Mouse (Mus musculus) T-helper 17 cell (primary cell): Measurements from ENCODE around the gene Mis18bp1.
"Not testable (repeated sequence)": the region's sequence is repeated elsewhere in the genome, so short reads cannot be mapped to it uniquely, and the experiment has no call there.

Experiments used
- in situ Hi-C, 2 experiments: fragments of 300-600 bp; cut with MboI, MseI; formaldehyde crosslinking; loops; 1 replicate in 1 of 2; 2 replicates in 1 of 2; pipeline ENCODE4 v1.15.1; 2025; ENCODE audit warnings: high pct_unique_total_duplicates in 2 of 2

The Mis18bp1 gene

DNA sequence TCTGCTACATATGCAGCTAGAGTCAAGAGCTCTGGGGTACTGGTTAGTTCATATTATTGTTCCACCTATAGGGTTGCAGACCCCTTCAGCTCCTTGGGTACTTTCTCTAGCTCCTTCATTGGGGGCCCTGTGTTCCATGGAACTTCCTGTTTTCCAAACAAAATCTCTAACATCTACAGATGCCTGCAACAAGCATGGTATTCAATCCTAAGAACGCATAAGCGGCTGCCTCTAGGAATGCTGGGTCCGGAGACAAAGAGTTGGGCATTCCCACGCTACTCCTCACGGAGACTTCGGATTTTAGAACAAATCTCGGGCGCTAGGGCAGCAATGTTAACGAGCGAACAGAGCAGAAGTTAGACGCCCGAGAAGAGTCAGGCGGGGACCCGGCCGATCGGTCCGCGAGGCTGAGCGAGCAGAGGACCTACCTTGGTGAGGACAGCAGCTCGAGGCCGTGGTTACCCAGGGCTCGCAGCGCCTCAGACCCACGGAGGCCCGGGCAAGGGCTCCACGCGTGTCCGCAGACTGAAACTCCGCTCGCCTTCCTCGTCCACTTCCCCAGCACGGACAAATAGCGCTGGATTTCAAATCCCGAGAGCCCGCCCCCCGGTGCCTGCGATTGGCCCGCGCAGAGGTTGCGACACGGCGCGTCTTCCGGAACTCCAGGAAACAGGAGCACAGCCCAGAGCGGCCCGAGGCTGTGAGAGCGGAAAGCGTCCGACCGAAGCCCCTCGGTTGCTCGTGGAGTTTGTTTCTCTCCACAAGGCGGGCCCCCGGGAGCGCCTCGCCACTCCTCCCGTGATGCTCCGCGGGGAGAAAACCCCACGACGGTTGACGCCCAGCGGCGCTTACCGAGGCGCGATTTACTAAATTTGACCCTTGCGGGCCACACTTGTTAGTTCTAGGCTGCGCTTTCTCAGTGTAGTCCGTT is at the start of gene Mis18bp1:
Gene Mis18bp1 (minus strand): TSS at position 584 of the 931 bp plus-strand sequence.
- in situ Hi-C loops = no loop called here

DNA sequence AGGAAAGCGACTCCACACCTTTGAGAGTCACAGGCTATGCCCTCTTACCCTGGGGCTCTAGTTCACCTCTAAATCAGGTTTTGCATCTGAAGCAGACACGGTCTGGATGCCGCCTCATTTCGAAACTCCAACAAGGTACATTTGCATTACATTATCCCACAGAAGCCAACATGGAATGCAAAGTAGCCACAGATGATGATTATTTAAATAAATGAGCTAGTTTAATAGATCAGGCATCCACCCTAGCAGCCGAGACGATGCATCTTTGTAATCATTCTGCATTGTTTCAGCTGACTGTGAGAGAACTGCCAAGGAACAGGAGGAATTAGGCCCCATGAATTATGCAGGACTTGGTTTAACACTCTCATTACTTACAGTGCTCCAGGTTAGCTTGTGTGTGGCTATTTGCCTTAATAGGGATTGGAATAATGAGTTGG is 44.0 kb upstream of the Mis18bp1 start:
- in situ Hi-C loops = no loop called here

DNA sequence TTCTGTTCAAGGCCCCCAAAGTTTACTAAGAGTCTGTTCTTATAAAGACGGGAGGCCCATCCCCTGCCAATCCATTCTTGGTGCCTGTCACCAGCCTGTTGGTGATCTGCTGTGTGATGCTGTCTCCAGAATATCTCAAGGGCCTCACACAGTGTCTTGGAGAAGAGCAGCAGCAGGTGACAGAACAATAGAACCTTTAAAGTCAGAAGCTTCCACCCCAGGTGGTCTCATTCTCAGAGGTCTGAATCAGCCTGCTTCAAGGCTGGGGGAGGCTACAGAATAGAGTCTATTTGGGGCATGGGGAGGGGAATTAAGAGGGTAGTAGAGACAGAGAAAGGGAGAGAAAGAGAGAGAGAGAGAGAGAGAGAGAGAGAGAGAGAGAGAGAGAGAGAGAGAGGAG is 34.0 kb upstream of the Mis18bp1 start:
- in situ Hi-C loops = no loop called here

DNA sequence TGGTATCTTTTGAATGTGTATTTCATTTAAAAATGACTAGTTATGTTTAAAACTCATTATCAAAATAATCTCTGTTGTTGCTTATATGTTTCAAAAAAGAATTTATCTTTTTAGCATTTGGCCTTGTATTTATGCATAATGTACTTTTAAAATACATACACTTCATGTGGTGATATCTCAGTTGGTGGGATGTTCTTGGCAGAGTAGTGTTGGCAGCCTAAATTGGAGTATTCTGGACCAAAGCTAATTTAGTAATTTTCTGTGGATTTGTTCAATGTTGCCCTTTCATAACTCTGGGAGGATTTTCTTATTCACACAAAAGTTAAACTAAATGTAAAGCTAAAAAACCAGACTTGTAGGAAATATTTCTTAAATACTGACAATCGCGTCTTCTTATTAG is 29.4 kb upstream of the Mis18bp1 start:
- in situ Hi-C loops = no loop called here

DNA sequence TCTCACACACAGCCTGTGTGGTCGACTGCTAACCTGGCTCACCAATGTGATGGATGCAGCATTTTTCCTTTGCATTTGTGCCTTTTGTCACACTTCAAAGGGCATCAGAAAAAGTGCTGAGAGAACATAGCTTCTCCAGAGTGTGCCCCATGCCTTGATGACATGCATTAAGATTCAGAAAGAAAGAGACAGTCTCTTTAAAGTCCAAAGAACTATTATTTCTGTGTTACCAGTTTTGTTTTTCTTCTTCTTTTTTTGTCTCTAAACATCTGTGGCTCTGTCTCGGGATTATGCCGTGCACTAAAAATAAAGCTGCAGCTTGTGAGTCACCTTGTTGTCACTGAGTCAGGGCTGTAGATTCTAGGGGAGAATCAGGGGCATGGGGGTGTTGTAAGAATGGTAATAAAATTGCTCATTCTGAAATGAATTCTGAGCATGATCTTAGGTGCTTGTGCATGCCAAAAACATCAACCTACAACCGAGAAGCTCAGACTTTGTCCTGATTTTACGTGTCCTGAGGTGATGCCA is 21.7 kb upstream of the Mis18bp1 start:
- in situ Hi-C loops = no loop called here

DNA sequence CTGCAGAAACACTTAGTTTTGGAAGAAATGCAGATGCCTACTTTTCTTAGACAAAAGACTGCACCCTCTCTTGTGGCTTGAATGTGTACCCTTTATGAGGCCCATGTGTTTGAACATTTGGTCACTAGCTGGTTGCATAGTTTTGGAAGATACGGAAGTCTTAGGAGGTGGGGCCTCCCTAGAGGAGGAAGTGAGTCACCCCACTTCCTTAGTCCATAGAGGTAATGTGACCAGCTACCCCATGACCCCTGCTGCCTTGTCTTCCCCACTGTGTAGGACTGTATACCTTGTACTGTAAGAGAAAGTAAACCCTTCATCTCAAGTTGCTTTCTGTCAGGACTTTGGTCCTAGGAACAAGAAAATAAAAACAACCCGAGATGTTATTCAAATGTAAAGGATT is 16.8 kb upstream of the Mis18bp1 start:
- in situ Hi-C loops = no loop called here

DNA sequence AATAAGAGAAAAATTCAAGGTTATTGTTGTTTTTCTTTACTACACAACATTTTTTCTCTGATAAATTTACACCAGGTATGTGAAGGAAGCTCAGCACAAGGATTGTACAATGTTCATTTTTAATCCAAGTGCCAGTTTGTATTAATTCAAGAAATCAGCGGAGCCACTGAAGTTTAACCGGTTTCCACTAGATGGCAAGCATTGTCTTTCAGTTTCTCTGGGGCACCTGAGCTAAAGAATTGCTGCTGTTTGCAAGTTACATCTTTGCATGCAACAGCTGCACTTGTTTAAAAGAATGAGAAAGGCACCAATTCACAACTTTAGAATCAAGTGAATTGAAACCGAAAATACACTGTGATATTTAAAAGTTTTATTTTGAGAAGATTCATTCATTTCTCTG is 15.0 kb upstream of the Mis18bp1 start:
- in situ Hi-C loops = no loop called here

DNA sequence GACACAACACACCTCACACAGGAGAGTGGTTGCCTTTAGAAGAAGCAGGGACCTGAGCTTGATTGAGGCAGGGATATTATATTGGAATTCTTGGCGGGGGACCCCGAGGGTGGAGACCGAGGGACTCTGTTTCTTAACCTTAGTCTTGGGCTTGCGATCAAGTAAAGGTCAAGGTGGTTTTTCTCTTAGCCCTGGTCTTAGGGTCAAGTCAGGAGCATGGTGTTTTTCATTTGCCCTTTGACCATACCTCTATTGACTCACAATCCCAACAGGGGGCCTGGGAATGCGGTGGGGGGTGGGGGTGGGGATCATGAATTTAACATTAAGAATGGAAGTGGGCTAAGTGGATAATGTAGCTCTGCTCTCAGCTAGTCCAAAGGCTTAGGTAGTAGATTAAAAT is 1.3 kb upstream of the Mis18bp1 start:
- in situ Hi-C loops = no loop called here

DNA sequence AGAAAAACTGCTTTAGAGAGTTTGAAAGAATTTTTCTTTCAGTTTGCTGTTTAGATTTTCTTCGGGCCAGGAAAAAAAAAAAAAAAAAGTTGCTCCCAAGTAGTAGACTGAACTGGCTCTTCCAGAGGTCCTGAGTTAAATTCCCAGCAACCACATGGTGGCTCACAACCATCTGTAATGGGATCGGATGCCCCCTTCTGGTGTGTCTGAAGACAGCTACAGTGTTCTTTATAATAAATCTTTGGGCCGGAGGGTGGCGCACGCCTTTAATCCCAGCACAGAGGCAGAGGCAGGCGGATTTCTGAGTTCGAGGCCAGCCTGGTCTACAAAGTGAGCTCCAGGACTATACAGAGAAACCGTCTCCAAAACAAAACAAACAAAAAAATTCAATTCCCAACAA is 555 bp upstream of the Mis18bp1 start:
- in situ Hi-C loops = not testable (repeated sequence)

DNA sequence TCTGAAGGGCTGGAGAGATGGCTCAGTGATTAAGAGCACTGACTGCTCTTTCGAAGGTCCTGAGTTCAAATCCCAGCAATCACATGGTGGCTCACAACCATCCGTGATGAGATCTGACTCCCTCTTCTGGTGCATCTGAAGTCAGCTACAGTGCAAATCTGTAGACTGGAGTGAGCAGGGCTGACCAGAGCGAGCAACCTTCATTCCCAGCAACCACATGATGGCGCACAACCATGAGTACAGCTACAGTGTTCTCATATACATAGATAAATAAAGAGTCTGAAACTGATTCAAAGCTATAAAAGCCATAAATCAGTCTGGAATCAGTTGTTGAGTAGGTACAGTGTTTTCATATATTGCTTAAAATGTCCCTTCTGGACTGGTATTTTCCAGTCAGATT is 36.3 kb downstream of the Mis18bp1 start:
- in situ Hi-C loops = not testable (repeated sequence)

DNA sequence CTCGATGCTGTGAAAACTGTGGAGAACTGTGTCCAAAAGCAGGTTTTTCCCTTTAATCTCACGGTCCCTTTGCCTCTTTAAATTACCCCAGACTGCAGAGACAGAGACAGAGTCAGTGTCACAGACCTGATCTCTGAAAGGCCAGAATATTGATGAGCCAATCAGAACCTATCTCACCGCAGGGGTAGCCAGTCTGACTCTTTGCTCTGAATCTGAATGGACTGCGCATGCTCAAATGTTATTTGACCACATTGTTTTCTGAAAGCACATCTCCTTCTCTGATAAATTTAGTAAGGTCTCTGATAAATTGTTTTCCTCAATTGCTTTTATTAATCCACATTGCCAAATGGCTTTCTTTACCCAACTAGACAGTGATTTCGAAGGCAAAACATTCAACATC is 53.0 kb downstream of the Mis18bp1 start:
- in situ Hi-C loops = loop anchor here in 1 of 2 experiments (10.0 kb wide), 1 partner anchor 715 kb away; no protein-coding TSS in a partner anchor

DNA sequence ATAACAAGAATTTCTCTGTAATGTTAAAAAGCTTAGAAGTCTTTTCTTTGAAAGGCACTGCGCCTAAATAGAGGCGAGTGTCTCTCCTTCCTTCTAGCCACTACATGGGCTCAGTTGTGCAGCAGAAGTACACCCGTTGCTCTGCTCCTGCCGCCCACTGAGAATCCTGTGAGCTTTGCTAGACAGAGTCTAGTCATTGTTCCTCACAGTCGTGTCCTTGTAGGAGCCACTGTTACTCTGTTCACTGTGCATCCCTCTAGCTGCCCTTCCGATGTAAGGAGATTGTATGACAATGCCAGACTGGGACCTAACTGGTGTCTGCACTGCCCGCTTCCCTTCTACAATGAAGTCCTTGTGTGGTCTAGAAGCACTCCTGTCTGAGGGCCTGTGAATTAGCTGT is 53.4 kb downstream of the Mis18bp1 start:
- in situ Hi-C loops = loop anchor here in 1 of 2 experiments (10.0 kb wide), 1 partner anchor 716 kb away; no protein-coding TSS in a partner anchor

DNA sequence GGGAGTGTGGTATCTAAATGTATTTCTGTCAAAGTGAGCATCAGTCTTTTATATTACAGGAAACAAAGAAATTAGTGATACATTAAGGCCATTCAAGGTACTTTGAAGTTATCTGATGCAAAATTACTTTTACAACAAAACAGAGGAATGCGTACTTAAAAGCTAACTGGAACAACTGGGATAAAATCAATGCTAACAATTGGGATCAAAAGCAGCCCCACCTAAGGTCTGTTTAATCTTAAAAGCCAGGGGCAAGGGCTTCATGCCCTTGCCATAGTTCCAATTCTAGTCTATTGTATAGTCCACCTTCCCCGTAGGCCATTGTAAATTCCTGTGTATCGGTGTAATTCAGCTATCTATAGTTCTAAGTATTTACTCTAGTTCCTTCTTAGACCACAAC is 57.4 kb downstream of the Mis18bp1 start:
- in situ Hi-C loops = loop anchor here in 1 of 2 experiments (10.0 kb wide), 1 partner anchor 720 kb away; no protein-coding TSS in a partner anchor

DNA sequence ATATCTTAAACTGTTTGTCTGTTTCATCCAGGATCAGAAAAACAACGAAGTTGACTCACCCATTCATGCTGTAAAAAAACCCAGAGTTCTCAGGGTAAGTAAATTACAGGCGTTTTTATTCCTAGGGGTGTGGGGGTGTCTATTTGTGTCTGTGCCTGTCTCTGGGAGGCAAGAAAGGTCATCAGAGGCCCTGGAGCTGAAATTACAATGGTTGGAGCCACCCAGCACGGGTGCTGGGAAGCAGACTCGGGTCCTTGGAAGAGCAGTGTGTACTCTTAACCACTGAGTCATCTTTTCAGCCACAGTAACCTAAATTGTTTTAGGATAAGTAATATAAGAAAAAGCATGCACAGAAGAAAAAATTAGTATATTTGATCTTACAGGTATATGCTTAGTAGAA is 58.5 kb downstream of the Mis18bp1 start:
- in situ Hi-C loops = loop anchor here in 1 of 2 experiments (10.0 kb wide), 1 partner anchor 721 kb away; no protein-coding TSS in a partner anchor

DNA sequence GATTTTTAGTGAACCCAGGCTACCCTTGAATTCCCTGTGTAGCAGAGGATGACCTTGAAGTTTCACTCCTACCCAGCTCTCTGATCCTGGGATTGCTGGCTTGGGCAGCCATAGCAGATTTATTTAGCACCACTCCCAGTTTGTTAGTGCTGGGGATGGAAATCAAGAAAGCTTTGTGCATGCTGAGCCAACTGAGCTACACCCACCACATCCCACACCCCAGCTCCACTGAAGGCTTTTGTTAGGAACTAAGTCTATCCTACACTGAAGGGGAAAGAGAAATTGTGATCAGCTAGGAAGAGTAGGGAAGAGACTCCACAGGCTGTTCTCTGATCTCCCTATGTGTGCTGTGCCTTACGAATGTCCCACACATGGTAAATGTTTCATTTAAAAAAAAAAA is 59.6 kb downstream of the Mis18bp1 start:
- in situ Hi-C loops = loop anchor here in 1 of 2 experiments (10.0 kb wide), 1 partner anchor 722 kb away; no protein-coding TSS in a partner anchor

DNA sequence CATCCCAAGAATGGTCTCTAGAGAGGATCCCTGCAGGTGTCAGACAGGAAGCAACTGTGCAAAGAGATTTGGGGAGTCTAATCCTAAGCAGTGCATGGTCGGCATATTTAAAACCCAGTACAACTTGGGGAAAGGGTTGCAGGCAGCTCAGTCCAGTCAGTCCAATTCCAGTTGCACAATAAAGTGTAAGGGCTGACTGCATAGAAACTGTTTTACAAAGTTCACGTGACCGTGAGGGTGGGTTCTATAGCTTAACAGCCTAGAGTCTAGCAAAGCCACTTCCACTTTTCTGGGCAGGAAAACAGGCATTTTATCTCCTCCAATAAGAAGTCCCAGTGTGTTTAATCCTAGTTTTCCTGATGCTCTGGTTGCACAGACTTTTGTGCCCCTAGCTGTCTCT is 60.9 kb downstream of the Mis18bp1 start:
- in situ Hi-C loops = loop anchor here in 1 of 2 experiments (10.0 kb wide), 1 partner anchor 723 kb away; no protein-coding TSS in a partner anchor

DNA sequence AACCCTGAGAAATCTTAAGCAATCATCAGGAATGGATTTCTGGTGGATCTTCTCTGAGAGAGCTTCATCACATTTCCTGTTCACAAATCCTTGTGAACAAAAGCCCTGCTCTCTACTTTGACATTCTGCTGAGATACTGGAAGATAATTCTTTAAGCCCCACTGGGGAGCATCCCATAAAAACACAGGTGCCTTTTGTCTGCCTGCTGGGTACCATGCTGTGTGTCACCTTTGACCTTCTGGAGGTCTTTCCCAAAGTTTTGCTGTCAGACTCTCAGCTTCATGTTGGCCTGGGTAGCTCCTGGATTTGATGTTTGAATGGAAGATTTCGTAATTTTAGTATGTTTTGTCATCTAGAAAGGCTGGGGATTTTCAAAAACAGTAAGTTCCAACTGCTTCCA is 63.7 kb downstream of the Mis18bp1 start:
- in situ Hi-C loops = no loop called here
